Mouse (Mus musculus) cerebellum, postnatal 10 days (tissue): ENCODE data around the gene Emc8.

Experiments used
- DNase-seq, 2 experiments: peaks; one replicate each; pipeline ENCODE4 v3.0.0; 2021; ENCODE audit warnings: mixed read lengths in 2 of 2

The Emc8 gene

DNA sequence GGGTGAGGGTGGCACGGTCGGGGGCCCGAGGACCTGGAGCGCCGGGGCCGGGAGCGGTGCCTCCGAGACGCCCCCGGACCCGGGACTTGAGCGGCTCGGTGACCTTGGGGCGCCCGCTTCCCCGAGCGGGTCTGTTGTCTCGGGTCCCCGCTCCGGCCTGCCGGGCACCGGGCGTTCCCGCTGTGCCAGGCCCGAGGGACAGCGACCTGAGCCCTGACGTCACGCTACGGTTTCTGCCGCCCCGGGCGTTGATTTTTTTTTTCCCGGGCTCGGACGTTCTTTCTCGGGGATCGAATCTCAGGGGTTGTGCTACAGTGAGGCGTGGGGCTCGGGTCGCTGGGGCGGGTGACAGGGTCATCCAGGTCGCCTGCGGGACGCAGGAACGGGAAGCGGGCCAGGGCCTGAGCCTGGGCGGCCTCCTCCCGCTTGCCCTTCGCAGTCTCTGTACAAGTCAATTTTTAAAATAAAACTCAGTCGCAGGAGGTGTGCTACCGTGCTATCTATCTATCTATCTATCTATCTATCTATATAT lies at the start of gene Emc8:
Gene Emc8 (minus strand): TSS at position 200 of the 532 bp plus-strand sequence.
- peak in 1 of 2 experiments; percentile 74 for DNase-seq

DNA sequence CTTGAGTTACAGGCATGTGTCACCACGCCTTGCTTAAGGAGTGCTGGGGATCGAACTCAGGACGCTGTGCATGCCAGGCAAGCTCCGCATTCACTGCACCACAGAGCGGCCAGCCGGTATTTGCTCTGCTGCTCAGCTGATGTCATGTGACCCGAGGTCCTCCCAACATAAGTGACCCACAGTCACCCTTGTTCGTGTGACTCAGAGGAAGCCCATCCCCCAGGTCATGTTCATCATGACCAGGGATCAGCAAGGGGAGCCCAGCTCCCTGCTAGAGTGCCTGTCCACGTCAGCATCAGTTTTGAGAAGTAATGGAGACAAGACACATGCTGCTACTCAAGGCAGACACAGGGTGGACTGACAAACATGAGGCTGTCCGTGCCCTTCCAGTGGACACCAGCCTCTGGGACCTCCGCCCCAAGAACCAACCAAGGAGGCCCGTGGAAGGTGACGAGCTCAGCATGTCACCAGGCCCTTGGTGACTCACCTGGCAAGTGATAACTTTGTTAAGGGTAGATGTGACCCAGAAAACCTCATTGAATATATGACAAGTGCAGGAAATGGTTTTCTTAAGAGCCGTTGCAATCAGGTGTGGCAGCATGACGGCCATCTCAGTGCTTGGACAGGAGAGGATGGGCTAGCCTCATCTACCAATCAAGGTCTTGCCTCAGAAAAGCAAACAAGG lies 47.8 kb upstream of the Emc8 start:
- DNase-seq, result no peak

DNA sequence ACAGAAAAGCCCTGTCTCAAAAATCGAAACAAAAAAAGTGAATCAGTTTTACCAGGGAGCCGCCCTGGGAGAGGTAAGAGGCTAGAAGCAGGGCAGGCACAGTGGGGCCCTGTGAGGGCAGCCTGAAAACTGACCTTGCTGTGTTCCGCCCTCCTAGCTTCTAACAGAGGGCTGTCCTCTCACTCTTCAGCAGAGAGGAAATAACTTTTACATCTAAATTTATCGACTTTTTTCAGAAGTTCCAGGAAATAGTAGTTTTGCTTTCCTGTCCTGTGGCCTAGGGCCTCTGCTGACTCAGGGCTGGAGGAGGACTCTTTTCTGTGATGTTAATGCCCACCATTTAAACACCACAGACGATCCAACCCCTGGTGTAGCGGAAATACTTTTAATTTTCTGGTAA lies 46.8 kb upstream of the Emc8 start:
- no peak for DNase-seq

DNA sequence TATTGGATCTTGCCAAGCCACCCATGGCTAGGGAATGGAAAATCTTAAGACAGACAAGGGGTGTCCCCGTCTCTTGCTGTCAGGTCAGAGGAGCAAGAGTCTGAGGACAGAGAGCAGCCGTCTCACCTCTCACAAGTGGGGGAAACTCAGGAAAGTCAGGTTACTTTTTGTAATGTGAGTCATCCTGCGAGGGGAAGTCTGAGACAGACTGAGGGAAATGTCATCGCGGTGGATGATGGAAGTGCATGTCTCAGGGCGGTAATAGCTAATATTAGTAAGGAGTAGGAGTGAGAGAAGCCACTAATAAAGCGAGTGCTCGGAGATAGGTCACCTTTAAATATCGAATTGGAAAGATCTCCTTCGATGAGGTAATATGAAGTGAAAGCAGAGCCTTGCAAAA lies 40.8 kb upstream of the Emc8 start:
- DNase-seq, result no peak

DNA sequence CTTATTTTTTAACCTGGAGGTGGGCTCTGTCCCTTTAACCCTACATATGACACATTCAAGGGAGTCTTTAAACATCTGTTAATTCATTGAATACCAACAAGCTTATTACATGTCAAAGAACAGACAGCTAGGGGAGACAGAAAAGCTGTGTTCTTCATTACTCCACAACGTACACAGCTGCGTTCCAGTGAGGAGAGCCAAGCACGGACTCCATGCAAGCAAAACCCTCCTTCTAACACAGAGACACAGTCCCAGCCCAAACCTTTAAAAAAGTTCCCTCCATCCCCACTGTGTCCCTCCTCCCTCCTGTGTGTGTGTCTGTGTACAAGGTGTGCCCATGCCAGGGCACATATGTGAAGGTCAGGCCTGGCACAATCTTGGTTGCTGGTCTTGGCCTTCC lies 37.8 kb upstream of the Emc8 start:
- DNase-seq, result no peak

DNA sequence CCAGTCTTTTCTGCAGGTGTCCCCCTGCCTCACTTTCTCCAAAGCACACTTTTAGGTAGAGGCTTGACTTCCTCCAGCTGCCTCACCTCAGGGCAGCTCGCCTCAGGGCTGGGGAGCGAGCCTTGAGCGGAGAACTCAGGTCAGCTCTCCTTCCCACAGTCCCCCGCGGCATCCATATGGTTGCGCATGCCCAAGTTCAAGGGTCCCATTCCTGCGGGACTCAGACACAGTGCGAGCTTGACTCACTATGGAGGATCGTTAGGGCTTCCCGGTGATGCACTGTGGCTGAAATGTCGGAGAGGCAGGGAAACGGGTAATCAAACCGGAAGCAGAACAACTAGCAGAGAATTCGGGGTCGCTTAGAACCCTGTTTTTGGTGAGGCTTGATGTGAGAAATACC lies 36.8 kb upstream of the Emc8 start:
- no peak for DNase-seq

- DNase-seq, result no peak
Measured at GRCm38 (mm10) chr8:120704203-120704602, 35.8 kb upstream of the Emc8 start.

GRCm38 (mm10) chr8:120701758-120702465 lies 33.5 kb upstream of the Emc8 start:
- DNase-seq, result no peak

DNA sequence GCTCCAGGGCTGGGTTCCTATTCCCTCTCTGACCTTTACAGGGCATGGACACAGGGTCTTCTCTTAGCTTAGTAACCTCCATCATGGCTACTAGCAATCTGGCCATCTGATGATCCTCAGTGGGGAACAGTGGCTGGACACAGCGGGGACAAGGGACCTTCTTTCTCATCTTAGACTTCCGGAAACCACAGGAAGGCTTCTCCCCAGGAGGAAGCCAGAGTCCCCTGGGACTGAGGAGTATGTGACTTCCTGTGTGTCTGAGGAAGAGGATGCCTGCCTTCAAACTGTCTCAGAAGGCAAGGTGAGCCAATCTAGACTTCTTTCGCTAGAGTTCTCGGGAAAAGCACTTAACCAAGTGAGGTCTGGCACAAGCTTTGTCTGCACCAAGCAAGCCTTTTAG lies 31.7 kb upstream of the Emc8 start:
- no peak for DNase-seq

GRCm38 (mm10) chr8:120699565-120699964 lies 31.2 kb upstream of the Emc8 start:
- no peak for DNase-seq

- DNase-seq, result no peak
Measured at GRCm38 (mm10) chr8:120699079-120699478, 30.7 kb upstream of the Emc8 start.

DNA sequence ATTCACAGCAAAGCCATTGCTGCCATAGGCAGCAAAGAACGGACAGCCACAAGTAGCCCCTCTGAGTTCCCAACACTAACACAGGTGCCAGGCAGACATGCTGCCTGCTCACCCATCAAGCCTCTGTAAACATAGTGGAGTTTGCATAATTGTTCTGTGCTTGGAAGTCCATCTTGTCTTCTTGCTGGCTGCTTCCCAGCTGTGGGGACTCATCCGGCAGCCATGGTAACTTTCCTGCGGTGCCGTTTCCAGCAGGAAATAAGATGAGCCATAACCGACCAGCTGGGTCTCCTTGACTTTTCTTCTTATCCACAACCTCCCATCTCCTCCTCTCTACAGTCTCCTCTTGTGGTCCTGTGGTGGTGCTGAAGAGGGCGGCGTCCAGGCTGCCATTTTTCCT lies 30.1 kb upstream of the Emc8 start:
- DNase-seq, result peak in 1 of 2 experiments; percentile 51

GRCm38 (mm10) chr8:120697979-120698272 lies 29.6 kb upstream of the Emc8 start:
- peak; percentile 47 to 60 for DNase-seq

DNA sequence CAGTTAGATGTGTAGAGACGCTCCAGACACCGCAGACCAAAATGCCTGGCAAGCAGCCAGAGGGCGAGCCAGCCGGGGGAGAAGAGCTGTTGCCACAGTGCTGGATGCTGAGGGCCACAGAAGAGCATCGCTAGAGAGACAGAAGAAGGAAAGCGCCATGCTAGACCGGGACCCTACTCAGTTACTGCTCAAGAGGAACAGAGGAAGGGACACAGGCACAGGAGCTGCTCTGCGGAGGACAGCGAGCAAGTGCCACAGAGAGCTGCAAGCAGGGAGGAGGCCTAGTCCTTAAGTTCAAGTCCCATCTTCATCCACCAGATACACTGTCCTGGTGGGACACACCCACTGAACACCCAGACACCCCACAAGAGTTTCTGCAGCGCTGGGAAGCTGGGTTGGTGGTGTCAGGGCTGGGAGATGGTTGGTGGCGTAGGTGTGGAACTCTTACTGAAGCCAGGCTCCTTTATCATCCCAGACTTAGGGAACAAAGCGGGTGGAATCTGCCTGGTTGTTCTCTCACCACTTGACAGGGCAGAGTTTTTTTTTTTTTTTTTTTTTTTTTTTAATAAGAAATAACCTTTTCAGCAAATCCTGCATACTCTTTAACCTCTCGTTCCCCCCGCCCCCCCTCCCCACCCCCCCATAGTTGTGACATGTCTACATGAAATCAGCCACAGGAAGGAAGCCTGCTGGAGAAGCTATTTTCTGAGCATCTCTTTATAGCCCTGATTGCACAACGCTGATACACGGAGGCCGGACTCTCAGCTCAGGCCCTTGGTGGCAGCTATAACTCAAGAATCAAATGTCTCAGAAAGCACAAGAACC lies 29.0 kb upstream of the Emc8 start:
- peak; percentile 87 to 90 for DNase-seq

GRCm38 (mm10) chr8:120696401-120697153 lies 28.2 kb upstream of the Emc8 start:
- DNase-seq, result peak; percentile 61 to 68

DNA sequence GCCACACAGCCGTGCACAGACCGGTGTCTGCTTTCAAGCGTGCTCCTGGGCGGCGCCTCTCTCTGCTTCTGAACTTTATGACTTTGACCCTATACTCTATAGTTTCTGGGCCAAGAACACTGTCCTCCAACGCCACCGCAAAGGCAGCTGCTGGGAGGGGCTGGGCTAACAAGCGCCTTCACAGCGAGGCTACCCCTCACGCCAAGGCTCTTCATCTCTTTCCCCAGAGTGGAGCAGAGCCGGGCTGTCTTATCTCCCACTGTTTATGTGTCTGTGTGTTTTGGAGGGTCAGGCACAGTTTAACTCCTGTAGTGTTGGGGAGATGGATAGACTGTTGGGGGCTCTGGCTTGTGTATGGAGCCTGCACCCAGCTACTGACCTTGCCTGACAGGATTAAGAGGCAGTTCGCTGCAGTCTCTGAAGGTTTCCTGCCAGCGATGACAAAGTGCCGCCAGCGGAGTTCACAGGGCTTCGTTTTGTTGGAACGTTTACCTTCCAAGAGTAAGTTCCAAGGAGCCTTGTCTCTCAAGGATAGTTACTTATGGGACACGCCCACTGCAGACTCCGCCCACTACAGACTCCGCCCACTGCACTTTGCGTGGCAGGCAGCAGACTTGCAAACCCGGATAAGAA lies 25.6 kb upstream of the Emc8 start:
- DNase-seq, result no peak

DNA sequence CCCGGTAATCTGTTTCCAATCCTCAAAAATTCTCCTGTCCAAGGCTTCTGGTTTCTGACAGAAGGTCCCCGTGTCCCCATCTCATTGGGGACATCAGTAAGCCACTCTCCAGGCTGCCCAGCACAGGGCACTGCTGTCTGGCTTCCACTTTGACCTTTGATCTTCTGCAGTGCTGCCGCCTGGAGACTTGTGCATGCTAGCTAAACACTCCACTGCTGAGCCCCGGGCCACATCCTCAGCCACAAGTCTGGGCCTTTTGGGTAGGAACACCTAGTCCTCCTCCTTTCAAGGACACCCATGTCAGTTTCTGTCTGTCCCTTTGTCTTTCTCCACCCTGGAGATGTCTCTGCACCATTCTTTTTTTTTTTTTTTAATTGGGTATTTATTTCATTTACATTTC lies 24.6 kb upstream of the Emc8 start:
- no peak for DNase-seq

DNA sequence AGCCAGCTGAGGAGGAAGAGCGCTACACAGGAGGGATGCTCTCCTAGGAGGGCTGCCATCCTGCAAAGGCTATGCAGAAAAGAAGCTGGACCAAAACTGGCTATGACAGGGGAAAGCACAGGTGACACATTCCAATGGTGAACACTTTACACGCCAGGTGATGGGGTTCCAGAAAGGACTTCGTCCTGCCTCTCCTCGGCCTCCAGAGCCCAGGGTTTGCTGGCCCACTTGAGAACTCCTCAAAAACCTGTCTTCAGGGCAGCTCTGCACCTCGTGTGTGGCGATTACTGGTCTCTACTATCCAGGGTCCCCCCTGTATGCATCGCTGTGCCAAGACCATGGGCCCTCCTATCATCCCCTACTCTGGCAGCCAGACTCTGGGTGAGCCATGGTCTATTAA lies 20.1 kb upstream of the Emc8 start:
- DNase-seq, result no peak

DNA sequence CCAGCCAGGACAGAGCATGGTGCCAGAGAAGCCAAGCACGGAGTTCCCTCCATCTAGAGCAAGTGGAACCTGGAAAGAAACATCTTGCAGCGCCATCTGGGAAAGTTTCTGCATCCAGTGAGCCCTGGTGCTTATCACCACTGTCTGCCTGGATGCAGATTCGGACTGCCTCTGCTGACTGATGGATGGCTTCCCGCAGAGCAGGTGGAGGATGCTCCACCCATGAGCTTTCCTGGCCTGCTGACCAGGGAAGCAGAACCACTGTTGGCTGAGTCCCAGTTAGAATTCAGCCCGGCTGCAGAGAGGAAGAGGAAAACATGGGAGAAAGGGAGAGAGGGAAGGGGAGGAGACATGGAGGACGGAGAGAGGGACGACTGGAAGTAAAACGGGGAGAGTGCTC lies 19.4 kb upstream of the Emc8 start:
- DNase-seq, result peak in 1 of 2 experiments; percentile 61

DNA sequence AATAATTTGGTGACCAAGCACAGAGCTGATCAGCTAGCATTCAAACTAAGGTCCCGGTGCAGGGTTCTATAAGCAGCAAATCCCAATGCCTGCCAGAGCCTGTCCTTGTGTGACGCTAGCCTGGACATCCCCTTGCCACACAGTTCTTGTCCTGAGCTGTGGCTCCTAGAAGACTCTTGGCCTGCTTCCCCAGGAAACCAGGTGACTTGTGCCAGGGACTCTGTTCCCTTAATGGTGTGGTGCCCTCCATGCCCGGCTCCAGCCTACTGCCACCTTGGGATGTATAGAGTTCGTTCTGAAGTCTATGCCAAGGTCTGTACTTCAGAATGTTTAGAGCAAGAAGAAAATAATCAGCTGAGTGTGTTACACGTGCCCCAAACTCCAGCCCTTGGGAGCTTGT lies 18.2 kb upstream of the Emc8 start:
- no peak for DNase-seq

DNA sequence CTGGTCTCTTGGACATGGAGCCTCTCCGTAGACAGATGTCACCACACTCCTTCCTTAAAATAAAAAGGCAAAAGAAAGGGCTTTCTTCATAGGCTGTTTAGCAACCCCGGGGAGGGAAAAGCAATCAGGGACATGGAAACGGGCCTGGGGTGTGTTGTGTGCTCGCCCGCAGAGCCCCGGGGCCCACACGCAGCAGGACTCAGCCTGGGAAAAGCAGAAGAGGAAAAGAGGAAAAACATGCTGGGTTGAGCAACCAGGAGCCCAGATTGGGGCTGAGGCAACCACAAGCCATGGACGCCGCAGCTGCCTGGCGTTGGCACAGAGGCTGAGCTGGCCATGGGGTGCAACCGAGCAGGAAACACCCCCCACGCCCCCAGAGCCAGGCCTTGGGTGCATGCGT lies 17.7 kb upstream of the Emc8 start:
- DNase-seq, result peak in 1 of 2 experiments; percentile 44

- DNase-seq, result no peak
Measured at GRCm38 (mm10) chr8:120685591-120685990, 17.2 kb upstream of the Emc8 start.
